Mouse (Mus musculus): ENCODE results near the gene Hoxd3. TPM values are rescaled to one million over a fixed set of nuclear protein-coding genes. Genes with fewer than 3 reads are reported as not detected.

Gene Hoxd3
- total RNA-seq, 2 experiments from 2014 or later, result not detected

DNA sequence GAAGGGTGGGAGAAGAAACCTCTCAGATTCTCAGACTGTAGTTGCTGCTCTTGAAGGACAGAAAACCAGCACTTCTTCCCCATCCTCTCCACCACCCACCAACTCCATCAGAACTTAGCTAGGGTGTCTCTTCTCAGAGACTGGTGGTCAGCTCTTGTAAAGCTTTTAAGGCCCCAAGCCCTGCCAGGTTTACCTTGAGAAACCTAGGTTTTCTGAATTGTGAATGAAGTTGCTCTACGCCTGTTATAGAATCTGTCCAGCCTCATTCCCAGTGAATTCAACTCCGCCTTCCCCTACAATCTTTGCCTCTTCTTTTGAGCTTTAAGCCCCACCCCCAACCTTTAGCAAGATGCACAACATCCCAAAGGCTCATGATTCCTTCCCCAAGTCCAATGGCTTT lies 34.6 kb upstream of the Hoxd3 start:
- no peak for DNase-seq
- intact Hi-C loops (cut with DNase I; ENCODE audit: low total_unique reads), result no loop called here

DNA sequence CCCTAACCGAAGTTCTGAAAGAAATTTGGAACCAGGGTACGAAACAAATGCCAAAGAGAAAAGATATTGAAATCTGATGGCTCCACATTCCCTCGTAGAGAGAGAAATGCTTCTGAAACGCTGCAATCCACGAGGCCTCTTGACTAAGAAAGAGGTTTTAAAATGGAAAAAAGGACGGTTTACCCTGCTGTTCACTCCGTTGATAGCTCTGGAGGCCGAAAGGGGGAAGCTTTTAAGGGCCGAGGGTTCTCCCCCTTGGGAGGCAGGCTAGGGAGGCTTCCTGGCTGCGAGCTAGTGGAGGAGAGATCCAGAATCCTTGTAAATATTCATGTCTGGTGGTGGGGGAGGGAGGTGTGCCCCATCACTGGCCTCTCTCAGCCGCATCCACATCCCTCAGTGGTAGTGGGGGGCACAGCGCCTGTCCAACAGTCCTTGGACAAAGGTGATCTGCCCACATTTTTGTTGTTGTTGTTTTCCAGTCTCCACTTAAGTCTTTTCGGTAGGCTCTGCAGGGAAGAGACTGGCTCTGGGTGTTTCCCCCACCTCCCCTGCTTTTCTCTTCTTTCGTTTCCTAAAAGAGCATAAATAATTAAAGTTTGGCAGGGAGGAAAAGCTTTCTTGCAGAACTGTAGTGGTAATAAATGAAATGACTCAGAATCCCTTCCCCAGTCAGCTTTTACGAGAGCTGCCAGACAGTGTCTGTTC lies 32.7 kb upstream of the Hoxd3 start, which contains the start of gene Hoxd11:
Gene Hoxd11, plus strand, starts transcription at position 667 of the 705 bp plus-strand sequence.
- intact Hi-C loops (cut with DNase I; ENCODE audit: low total_unique reads), result no loop called here
- no peak for DNase-seq

- no peak for DNase-seq
- intact Hi-C loops (cut with DNase I; ENCODE audit: low total_unique reads), result no loop called here
These were observed 32.1 kb upstream of the Hoxd3 start for GRCm38 (mm10) chr2:74679596-74679971.

GRCm38 (mm10) chr2:74679980-74680379 lies 31.7 kb upstream of the Hoxd3 start:
- intact Hi-C loops (cut with DNase I; ENCODE audit: low total_unique reads), result no loop called here
- no peak for DNase-seq

GRCm38 (mm10) chr2:74680561-74681398 lies 30.9 kb upstream of the Hoxd3 start:
- DNase-seq, result no peak
- intact Hi-C loops (cut with DNase I; ENCODE audit: low total_unique reads), result no loop called here

- intact Hi-C loops (cut with DNase I; ENCODE audit: low total_unique reads), result no loop called here
- no peak for DNase-seq
These were observed 29.9 kb upstream of the Hoxd3 start for GRCm38 (mm10) chr2:74681594-74682531.

DNA sequence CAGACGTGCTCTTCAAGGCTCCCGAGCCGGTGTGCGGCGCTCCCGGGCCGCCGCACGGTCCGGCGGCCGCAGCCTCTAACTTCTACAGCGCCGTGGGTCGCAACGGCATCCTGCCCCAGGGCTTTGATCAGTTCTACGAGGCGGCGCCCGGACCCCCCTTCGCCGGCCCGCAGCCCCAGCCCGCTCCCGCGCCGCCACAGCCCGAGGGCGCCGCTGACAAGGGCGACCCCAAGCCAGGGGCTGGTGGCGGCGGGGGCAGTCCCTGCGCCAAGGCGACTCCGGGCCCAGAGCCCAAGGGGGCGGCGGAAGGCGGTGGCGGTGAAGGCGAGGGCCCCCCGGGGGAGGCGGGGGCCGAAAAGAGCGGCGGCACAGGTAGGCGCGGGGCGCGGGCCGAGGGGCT lies 28.9 kb upstream of the Hoxd3 start:
- intact Hi-C loops (cut with DNase I; ENCODE audit: low total_unique reads), result no loop called here
- no peak for DNase-seq

DNA sequence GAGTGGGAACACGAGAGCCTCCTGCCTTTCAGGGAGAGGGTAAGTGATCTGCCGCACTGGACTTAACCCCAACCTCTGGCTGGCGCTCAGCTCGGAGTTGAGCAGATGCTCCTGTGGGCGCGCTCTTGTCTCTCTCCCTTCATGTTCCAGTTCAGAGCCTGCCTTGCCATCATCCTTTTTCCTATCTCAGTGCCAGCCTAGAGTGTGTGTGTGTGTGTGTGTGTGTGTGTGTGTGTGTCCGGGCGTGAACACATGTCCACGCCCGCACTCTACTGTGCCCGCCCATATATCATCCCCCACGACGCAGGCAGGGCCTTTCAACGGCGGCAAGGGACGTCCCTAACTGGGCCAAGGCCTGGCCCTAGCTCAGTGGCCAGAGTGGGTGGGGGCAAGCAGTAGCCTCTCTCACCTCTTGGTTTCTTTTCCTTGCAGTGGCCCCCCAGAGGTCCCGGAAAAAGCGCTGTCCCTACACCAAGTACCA lies 28.2 kb upstream of the Hoxd3 start:
- intact Hi-C loops (cut with DNase I; ENCODE audit: low total_unique reads), result no loop called here
- no peak for DNase-seq

- intact Hi-C loops (cut with DNase I; ENCODE audit: low total_unique reads), result no loop called here
- DNase-seq, result no peak
These were observed 27.6 kb upstream of the Hoxd3 start for GRCm38 (mm10) chr2:74684106-74684505.

GRCm38 (mm10) chr2:74685059-74685603 lies 26.6 kb upstream of the Hoxd3 start:
- intact Hi-C loops (cut with DNase I; ENCODE audit: low total_unique reads), result no loop called here
- no peak for DNase-seq

GRCm38 (mm10) chr2:74686301-74686987 lies 25.3 kb upstream of the Hoxd3 start:
- intact Hi-C loops (cut with DNase I; ENCODE audit: low total_unique reads), result no loop called here
- no peak for DNase-seq

GRCm38 (mm10) chr2:74686988-74687697 lies 24.6 kb upstream of the Hoxd3 start:
- no peak for DNase-seq
- intact Hi-C loops (cut with DNase I; ENCODE audit: low total_unique reads), result no loop called here

DNA sequence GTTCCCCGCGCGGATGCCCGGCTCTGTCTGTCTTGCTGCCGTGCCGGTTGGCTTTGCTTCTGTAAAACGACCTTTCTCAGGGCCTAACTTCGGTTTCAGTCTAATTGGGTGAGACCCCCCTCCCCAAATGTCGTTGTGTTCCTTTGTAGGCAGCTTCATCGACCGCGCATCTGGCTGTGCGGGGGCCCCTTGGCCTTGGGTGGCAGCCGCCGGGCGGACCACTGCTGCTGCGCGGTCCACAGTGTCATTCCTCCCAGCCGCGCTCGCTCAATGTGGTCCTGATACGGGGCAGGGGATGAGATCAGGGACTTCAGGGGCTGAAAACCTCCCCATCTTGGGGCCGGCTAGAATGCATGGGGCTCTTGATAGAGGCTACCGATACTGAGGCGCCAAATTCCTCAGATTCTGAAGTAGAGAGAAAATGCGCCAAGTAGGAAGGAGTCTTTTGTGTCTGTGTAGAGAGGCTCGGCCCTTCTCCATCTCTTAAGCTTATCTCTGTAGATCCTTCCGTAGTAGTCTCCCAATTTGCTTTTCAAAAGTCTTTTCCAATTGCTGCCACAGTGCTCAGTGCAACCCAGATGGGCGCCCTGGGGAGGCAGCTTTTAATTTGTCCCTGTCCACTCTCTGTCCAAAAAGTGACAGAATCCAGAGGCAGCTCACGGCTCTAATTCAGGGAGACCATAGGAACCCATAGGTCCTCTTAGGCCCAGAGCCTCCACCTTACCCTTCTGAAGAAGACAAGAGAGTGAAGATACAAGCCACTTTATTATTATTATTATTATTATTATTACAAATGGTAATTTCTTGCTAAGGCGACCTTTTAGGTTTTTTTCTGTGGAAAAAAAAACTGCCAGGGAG lies 23.8 kb upstream of the Hoxd3 start:
- intact Hi-C loops (cut with DNase I; ENCODE audit: low total_unique reads), result no loop called here
- no peak for DNase-seq

GRCm38 (mm10) chr2:74688795-74689573 lies 22.7 kb upstream of the Hoxd3 start:
- no peak for DNase-seq
- intact Hi-C loops (cut with DNase I; ENCODE audit: low total_unique reads), result no loop called here

- intact Hi-C loops (cut with DNase I; ENCODE audit: low total_unique reads), result no loop called here
- DNase-seq, result no peak
These were observed 22.0 kb upstream of the Hoxd3 start for GRCm38 (mm10) chr2:74689574-74690337.

GRCm38 (mm10) chr2:74690338-74690716 lies 21.4 kb upstream of the Hoxd3 start:
- intact Hi-C loops (cut with DNase I; ENCODE audit: low total_unique reads), result no loop called here
- DNase-seq, result no peak
